Mouse (Mus musculus): ENCODE measurements around the gene Rhobtb3.

GRCm38 (mm10) chr13:75843993-75844683, 99.6 kb downstream of the Rhobtb3 start:
- TF ChIP-seq CTCF (IDR thresholded peaks at IDR 0.05; ENCODE audit: low read depth) = no peak
- TF ChIP-seq EP300 (IDR thresholded peaks at IDR 0.05; ENCODE audit: low read depth) = no peak

Data from liver, embryonic 14.5 days (tissue).